24 mouse cellular contexts compared by ENCODE assay signal in genomic region chr17:62747381-62747780, GRCm38 (mm10).
DNase-seq lines count a peak whose midpoint lies in the region; ATAC-seq and TF ChIP-seq lines count a peak whose summit lies in the region.
"Had no signal": no experiment of that assay in that cellular context is flagged by ENCODE, and none has a peak within 500 bp of the region (broad histone marks: within the 10 kb centered on the region; RNA-seq: fewer than 3 reads in every experiment).

No protein-coding gene starts in this region.

- H3K4me3 ChIP-seq in hindbrain, embryonic 11.5 days (ENCODE audit: low read depth, low read length), result no peak overlapping the region
- no peak overlapping the region for H3K4me3 ChIP-seq in hindbrain, embryonic 10.5 days
- H3K4me3 ChIP-seq in kidney, postnatal 0 days (replicated peaks; ENCODE audit: low read depth, low read length), result no peak overlapping the region
- H3K4me3 ChIP-seq in neural tube, embryonic 15.5 days (replicated peaks), result no peak overlapping the region
- no peak overlapping the region for H3K4me3 ChIP-seq in liver, embryonic 11.5 days (ENCODE audit: low read depth, low read length)
- H3K4me3 ChIP-seq: embryonic facial prominence, embryonic 15.5 days; heart, embryonic 13.5 days; hindbrain, embryonic 15.5 days; lung, embryonic 15.5 days; megakaryocyte, embryonic 14.5 days had no signal

- 68% methylated on average over 8 of the region's 8 CpGs for WGBS in hindbrain, embryonic 11.5 days
- 73% methylated on average over 8 of the region's 8 CpGs for WGBS in hindbrain, embryonic 10.5 days
- 28% methylated on average over 8 of the region's 8 CpGs for WGBS in kidney, postnatal 0 days
- 28% methylated on average over 8 of the region's 8 CpGs for WGBS in neural tube, embryonic 15.5 days
- 82% methylated on average over 8 of the region's 8 CpGs for WGBS in liver, embryonic 11.5 days

- no peaks in the 10 kb centered on the region for H3K36me3 ChIP-seq in hindbrain, embryonic 11.5 days (ENCODE audit: control insufficient read depth, insufficient read depth, low read length)
- H3K36me3 ChIP-seq in hindbrain, embryonic 10.5 days, result no peaks in the 10 kb centered on the region
- H3K36me3 ChIP-seq in kidney, postnatal 0 days (ENCODE audit: insufficient read depth, low read length), result no peaks in the 10 kb centered on the region
- no peaks in the 10 kb centered on the region for H3K36me3 ChIP-seq in neural tube, embryonic 15.5 days
- no peaks in the 10 kb centered on the region for H3K36me3 ChIP-seq in liver, embryonic 11.5 days (ENCODE audit: control insufficient read depth, insufficient read depth, low read length)
- H3K36me3 ChIP-seq: embryonic facial prominence, embryonic 15.5 days; heart, embryonic 13.5 days; hindbrain, embryonic 15.5 days; lung, embryonic 15.5 days had no signal

- H3K27ac ChIP-seq in hindbrain, embryonic 11.5 days (ENCODE audit: low read depth, low read length), result 0 out of 2 replicates have a peak overlapping the region, but pooled peaks have one; percentile 24
- H3K27ac ChIP-seq in hindbrain, embryonic 10.5 days, result no peak overlapping the region; the same call in 1 of the 2 replicates
- no peak overlapping the region for H3K27ac ChIP-seq in kidney, postnatal 0 days
- H3K27ac ChIP-seq in neural tube, embryonic 15.5 days (replicated peaks), result 0 out of 2 replicates have a peak overlapping the region, but pooled peaks have one; percentile 60
- H3K27ac ChIP-seq in liver, embryonic 11.5 days (ENCODE audit: low read depth, low read length), result no peak overlapping the region
- H3K27ac ChIP-seq: embryonic facial prominence, embryonic 15.5 days; heart, embryonic 13.5 days; hindbrain, embryonic 15.5 days; liver, embryonic 14.5 days; lung, embryonic 15.5 days; stomach, postnatal 0 days had no signal

- no peak overlapping the region for H3K4me2 ChIP-seq in hindbrain, embryonic 11.5 days (replicated peaks; ENCODE audit: low read depth, low read length)
- H3K4me2 ChIP-seq in kidney, postnatal 0 days (ENCODE audit: low read length), result peak overlapping the region; percentile 34; the same call in 1 of the 2 replicates
- H3K4me2 ChIP-seq in neural tube, embryonic 15.5 days, result no peak overlapping the region
- H3K4me2 ChIP-seq in liver, embryonic 11.5 days, result no peak overlapping the region
- H3K4me2 ChIP-seq: embryonic facial prominence, embryonic 15.5 days; heart, embryonic 13.5 days; hindbrain, embryonic 15.5 days; lung, embryonic 15.5 days had no signal

- H3K4me1 ChIP-seq in hindbrain, embryonic 11.5 days (replicated peaks; ENCODE audit: control insufficient read depth, insufficient read depth, low read length), result 0 out of 2 replicates have a peak, but pooled peaks cover 5% of the 10 kb centered on the region
- peaks cover 33% of the 10 kb centered on the region for H3K4me1 ChIP-seq in hindbrain, embryonic 10.5 days (replicated peaks)
- peaks cover 14% of the 10 kb centered on the region; the same call in 1 of the 2 replicates for H3K4me1 ChIP-seq in kidney, postnatal 0 days (replicated peaks; ENCODE audit: insufficient read depth, low read length)
- peaks cover 26% of the 10 kb centered on the region for H3K4me1 ChIP-seq in neural tube, embryonic 15.5 days
- peaks cover 11% of the 10 kb centered on the region for H3K4me1 ChIP-seq in liver, embryonic 11.5 days (replicated peaks; ENCODE audit: control insufficient read depth, insufficient read depth, low read length)
- H3K4me1 ChIP-seq: embryonic facial prominence, embryonic 15.5 days; megakaryocyte, embryonic 14.5 days had no signal

- no peak for ATAC-seq in hindbrain, embryonic 11.5 days (ENCODE audit: low FRiP score)
- ATAC-seq in kidney, postnatal 0 days (replicated peaks; ENCODE audit: low FRiP score, low read depth), result no peak
- ATAC-seq in neural tube, embryonic 15.5 days (ENCODE audit: low FRiP score), result 0 out of 2 replicates have a peak, but pooled peaks have one; percentile 18
- ATAC-seq in liver, embryonic 11.5 days (replicated peaks; ENCODE audit: low FRiP score), result no peak
- ATAC-seq: CD4-positive, CD25-positive, alpha-beta regulatory T cell, adult 4 months; forebrain, embryonic 14.5 days had no signal

- no peaks in the 10 kb centered on the region for H3K27me3 ChIP-seq in hindbrain, embryonic 11.5 days (ENCODE audit: control insufficient read depth, insufficient read depth, low read length)
- no peaks in the 10 kb centered on the region for H3K27me3 ChIP-seq in hindbrain, embryonic 10.5 days (ENCODE audit: insufficient read depth, poor library complexity, severe bottlenecking)
- no peaks in the 10 kb centered on the region for H3K27me3 ChIP-seq in kidney, postnatal 0 days (ENCODE audit: insufficient read depth, low read length)
- H3K27me3 ChIP-seq in neural tube, embryonic 15.5 days (replicated peaks), result no peaks in the 10 kb centered on the region
- no peaks in the 10 kb centered on the region for H3K27me3 ChIP-seq in liver, embryonic 11.5 days (replicated peaks; ENCODE audit: control insufficient read depth, insufficient read depth, low read length)
- H3K27me3 ChIP-seq: embryonic facial prominence, embryonic 15.5 days; heart, embryonic 13.5 days; hindbrain, embryonic 15.5 days; lung, embryonic 15.5 days; megakaryocyte, embryonic 14.5 days had no signal

- no peak for TF ChIP-seq CTCF in kidney, postnatal 0 days (IDR thresholded peaks at IDR 0.05; ENCODE audit: low read depth)

- DNase-seq in hindbrain, embryonic 11.5 days (ENCODE audit: low spot score), result no peak
- no peak for DNase-seq in hindbrain, embryonic 10.5 days (ENCODE audit: low spot score)
- peak; percentile 47 for DNase-seq in kidney, postnatal 0 days (ENCODE audit: low spot score)
- DNase-seq in kidney, postnatal 10 days, result no peak
- peak; percentile 31 for DNase-seq in brain, adult 2 months (ENCODE audit: low read depth, low spot score)
- DNase-seq in liver, embryonic 11.5 days (ENCODE audit: low spot score), result no peak
- DNase-seq: adrenal gland, postnatal 14 days; cerebellum, adult 8-10 months; cerebellum, postnatal 36 days; gastrocnemius, postnatal 10 days; heart, adult 18-20 months; heart, postnatal 14 days; kidney, adult 9 months; lung, postnatal 36 days had no signal

- H3K9me3 ChIP-seq in hindbrain, embryonic 11.5 days (ENCODE audit: control insufficient read depth, low read length), result no peaks in the 10 kb centered on the region
- H3K9me3 ChIP-seq in hindbrain, embryonic 10.5 days, result no peaks in the 10 kb centered on the region
- H3K9me3 ChIP-seq in kidney, postnatal 0 days (replicated peaks; ENCODE audit: low read length), result no peaks in the 10 kb centered on the region
- no peaks in the 10 kb centered on the region for H3K9me3 ChIP-seq in neural tube, embryonic 15.5 days (replicated peaks)
- H3K9me3 ChIP-seq in liver, embryonic 11.5 days (ENCODE audit: control insufficient read depth, low read length), result no peaks in the 10 kb centered on the region
- H3K9me3 ChIP-seq: embryonic facial prominence, embryonic 15.5 days; heart, embryonic 13.5 days; hindbrain, embryonic 15.5 days; lung, embryonic 15.5 days had no signal

- H3K9ac ChIP-seq in hindbrain, embryonic 11.5 days (ENCODE audit: low read depth, low read length), result no peak overlapping the region
- H3K9ac ChIP-seq in kidney, postnatal 0 days (ENCODE audit: low read depth, low read length), result no peak overlapping the region
- no peak overlapping the region for H3K9ac ChIP-seq in neural tube, embryonic 15.5 days (replicated peaks)
- H3K9ac ChIP-seq in liver, embryonic 11.5 days (ENCODE audit: low read depth, low read length), result no peak overlapping the region
- H3K9ac ChIP-seq: embryonic facial prominence, embryonic 15.5 days; heart, embryonic 13.5 days; hindbrain, embryonic 15.5 days; liver, embryonic 14.5 days; lung, embryonic 15.5 days had no signal

Comparison
In these comparisons a context has a peak if more than half of its experiments do, and no peak if none do; other contexts are left out.
1. DNase-seq: peak in kidney, postnatal 0 days (single experiment) and brain, adult 2 months (single experiment); none in hindbrain, embryonic 11.5 days (single experiment), hindbrain, embryonic 10.5 days (single experiment), kidney, postnatal 10 days (single experiment) and liver, embryonic 11.5 days (single experiment).
2. H3K27ac ChIP-seq: peak in hindbrain, embryonic 11.5 days (single experiment) and neural tube, embryonic 15.5 days (single experiment); none in hindbrain, embryonic 10.5 days (single experiment), kidney, postnatal 0 days (single experiment) and liver, embryonic 11.5 days (single experiment).